Mouse (Mus musculus): ENCODE data around the gene Grk3.

The Grk3 gene

GRCm38 (mm10) chr5:112932878-112933567 lies 82.6 kb downstream of the Grk3 start:
- peak; percentile 57 for DNase-seq (ENCODE audit: low spot score)

DNA sequence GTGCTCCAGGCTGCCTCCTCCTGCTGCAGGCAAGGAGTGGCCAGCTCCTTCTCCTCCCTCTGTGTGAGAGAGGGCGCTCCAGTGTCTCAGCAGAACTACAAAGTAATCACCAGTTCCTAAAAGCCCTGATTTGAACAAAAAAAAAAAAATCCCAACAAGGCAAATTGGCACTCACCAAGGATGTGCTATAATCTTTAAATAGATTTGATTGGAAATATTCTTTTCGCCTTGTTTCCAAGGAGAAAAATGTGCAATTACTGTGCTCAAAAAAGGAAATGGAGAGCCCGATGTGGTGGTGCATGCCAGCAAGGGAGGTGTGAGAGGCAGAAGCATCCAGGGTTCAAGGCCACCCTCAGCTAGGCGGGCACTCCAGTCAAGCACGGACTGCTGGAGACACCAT lies 83.7 kb downstream of the Grk3 start:
- no peak for DNase-seq (ENCODE audit: low spot score)

GRCm38 (mm10) chr5:112928201-112928881 lies 87.2 kb downstream of the Grk3 start:
- DNase-seq (ENCODE audit: low spot score): peak; percentile 40

GRCm38 (mm10) chr5:112925422-112925821 lies 90.2 kb downstream of the Grk3 start:
- DNase-seq (ENCODE audit: low spot score): no peak

GRCm38 (mm10) chr5:112924806-112925205 lies 90.8 kb downstream of the Grk3 start:
- no peak for DNase-seq (ENCODE audit: low spot score)

DNA sequence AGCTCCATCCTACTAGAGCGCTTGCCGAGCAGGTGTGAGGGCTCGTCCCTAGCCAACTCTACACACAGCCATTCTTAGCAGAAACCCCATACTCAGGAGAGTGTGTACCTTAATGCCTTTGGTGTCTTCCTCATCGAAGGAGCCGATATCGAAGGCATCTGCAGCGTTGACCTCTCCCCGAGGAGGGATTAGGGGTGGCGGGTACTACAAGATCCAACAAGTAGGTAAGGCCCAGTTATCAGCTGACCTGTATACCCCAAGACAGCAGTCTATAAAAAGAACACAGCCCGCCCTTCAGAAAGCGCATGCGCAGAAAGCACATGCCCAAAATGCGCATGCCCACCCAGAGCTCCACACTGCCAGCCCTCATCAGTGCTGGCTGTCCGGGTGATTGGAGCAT lies 91.8 kb downstream of the Grk3 start:
- no peak for DNase-seq (ENCODE audit: low spot score)

DNA sequence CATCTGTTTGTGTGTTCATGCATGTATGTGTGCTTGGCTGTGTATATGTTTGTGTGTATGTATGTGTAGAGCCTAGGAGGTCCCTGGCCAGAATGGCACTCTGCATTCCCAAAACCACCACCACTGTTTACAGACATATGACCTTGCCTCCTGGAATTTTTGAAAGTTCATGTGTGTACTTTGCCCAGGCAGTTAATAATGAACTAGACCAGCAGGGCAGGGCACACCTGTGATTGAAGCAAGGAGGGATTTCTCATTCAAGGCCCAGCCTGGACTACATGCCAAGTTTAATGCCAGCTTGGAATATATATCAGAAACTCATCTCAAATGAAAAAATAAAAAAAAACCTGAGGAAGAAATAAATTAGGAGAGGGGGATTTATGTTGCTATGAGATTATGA lies 93.7 kb downstream of the Grk3 start:
- no peak for DNase-seq (ENCODE audit: low spot score)

DNA sequence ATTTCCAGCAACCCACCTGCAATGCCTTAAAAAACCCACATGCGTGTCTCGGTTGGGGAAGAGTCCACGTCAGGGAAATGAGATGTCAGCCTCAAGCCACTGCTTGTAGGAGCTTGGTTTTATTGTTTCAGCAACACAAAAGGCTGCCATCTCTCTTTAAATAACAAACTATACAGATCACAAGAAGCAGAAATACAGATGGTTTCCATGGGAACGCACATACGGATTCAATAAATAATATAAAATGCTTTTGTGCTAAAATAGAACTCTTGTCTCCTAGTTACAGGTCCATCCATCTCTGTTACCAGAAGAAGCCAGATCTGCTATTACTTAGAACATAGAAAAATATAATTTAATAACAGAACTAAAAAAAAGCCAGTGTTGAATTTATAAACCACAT lies 105.2 kb downstream of the Grk3 start:
- no peak for DNase-seq (ENCODE audit: low spot score)

DNA sequence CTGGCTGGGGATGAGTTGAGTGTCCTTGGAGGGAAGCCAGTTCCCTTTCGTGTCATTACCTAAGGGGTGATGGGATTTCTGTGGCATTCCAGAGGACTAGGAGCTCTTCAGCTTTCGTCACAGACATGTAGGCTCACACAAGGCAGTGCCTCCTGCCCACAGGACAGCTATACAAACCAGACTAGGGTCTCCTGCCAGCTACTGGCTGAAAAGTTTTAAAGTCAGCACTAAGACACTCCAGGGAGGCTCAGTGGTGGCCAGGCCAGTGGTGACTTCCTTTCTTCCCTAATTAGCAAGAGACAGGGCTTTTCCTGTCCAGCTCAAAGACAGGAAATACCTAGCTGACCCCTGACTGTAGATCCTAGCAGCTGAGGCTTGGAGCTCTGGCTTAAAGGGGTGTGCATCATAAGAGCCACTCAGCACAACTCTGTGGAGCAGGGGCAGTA lies 107.4 kb downstream of the Grk3 start:
- no peak for DNase-seq (ENCODE audit: low spot score)

DNA sequence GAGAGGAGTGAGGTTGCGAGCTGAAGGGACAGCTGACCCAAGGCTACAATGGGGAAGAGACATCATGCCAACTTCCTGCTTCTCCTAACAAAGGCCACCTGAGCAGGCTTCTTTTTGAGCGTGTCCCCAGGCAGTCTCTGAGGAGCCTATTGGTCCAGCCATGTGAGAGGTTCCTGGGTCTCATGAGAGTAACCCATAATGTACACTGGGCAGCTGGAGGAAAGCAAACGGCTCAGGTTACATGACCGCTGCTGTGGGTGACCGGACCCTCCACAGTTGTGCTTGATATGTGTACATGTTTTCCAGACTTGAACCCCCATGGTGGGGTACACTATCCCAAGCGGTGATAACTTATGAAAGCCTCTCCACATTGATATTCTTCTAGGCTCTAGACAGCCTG lies 108.1 kb downstream of the Grk3 start:
- no peak for DNase-seq (ENCODE audit: low spot score)

DNA sequence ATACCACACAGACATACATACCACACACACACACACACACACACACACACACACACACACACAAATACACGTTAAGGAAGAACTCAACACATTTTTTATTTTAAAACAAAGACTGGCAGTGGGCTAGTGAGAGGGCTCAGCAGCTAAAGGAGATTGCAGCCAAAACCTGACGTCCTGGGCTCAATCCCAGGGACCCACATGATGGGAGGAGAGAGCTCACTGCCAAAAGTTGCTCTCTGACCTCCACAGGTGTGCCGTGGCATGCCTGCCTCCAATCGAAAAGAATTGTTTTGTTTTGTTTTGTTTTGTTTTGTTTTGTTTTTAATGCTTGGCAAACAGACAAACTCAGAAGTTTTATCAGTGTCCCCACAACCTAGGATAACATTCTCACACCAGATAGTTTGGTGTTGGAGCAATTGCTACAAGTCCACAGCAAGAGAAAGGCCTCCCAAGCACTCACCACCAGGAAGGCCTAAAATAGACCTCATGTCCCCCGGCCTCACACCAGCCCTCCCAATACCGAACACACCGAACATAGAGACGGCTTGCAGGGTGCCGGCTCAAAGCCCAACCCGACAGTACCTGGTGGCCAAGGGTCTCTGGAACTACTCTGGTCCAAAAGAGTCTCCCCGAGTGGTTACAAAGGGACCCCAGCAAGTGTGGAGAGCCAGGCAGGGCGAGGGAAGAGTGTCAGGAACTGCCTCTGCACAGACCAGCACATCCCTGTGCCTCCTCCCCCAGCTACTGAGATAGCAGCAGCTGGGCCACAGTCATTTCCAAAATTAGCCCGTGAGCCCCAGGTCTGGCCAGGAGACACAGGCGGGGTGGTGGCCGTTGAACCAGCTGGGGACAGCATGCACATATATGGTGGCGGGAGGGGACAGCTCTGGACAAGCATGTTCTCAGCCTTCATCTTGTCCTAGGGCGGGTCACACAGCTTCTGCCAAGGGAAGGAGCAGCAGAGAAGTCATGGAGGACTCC lies 119.6 kb downstream of the Grk3 start, which contains the start of gene Myo18b:
TSS of gene Myo18b (minus strand) at position 689 of the 981 bp plus-strand sequence.
- DNase-seq (ENCODE audit: low spot score): no peak

DNA sequence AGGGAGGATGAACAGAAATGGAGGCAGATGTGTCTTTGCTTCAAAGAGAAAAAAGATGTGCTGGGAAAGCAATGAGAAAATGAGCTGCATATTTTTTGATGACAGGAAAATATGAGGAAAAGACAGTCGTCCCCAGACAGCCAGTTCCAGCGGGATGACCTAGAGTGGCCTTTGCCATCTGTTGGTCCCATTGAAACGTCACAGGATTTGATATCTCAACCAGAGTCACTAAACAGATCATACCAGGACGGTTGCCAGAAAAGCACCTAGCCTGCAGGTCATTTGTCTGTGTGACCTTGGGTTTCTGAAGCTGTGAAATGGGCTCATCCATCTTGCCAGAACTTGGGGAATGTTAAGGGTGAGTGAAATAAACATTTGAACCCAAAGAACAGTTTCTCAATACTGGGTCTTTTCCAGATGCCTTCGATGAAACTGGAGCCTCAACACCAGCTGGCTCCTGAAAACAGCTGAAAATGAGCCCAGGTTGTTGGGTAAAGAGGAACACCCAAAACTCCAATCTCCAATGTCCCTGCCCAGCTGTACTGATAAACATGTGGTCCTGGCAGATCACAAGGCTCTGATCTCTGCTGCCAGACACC lies 122.0 kb downstream of the Grk3 start:
- no peak for DNase-seq (ENCODE audit: low spot score)

- no peak for DNase-seq (ENCODE audit: low spot score)
These were observed 123.2 kb downstream of the Grk3 start for GRCm38 (mm10) chr5:112892411-112892810.

DNA sequence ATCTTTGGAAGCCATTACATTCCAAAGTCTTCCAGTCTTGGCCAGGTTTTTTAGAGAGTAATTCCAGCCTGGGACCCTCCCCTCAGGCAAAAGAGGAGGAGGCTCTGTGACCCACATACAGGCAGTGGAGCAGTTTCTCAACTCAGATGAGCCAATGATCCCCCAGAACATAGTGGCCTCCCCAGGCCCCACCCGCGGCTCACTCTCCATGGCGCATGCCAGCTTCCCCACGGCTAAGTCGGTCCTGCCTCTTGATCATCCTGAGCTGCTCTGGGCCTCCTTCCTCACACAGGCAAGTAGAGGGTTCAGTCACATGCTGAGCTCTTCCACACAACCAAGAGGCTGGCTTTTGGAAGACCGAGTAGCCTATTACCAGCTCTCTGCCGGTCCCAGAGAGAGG lies 126.9 kb downstream of the Grk3 start:
- no peak for DNase-seq (ENCODE audit: low spot score)

DNA sequence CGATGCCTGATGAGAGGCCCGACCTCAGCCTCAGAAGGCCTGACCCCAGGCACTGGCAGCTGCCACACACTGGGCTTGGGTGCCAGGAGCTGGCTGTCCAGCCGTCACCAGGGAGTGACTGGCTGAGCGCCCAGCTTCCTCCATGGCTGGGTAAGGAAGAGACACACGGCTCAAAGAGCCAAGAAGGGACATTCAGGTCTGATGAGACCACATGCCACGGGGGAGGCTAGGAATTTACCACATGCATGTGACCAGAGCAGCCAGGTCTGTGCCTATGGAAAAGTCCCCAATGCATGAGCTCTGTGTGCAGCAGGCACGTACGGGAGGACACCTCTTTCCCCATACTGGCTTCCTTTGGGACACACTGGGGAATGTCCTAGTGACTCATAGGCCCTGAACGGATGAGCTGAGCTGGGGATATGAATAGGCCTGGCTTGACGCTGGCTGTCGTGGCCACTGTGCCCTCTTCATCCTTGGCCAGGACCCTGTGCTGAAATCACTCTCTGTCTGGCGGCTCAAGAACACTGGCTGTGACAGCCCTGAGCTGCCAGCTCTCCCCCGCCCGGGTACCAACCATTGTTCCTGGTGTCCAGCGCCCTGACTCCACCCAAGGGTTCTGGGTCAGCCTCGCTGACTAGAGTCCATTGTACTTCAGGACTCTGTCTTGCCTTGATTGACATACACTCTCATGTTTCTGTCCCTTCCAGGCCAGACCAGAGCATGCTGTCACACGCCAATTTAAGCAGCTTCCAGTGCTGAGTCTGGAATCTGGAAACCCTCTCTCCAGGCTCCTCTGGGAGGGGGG lies 128.7 kb downstream of the Grk3 start:
- DNase-seq (ENCODE audit: low spot score): peak; percentile 77

DNA sequence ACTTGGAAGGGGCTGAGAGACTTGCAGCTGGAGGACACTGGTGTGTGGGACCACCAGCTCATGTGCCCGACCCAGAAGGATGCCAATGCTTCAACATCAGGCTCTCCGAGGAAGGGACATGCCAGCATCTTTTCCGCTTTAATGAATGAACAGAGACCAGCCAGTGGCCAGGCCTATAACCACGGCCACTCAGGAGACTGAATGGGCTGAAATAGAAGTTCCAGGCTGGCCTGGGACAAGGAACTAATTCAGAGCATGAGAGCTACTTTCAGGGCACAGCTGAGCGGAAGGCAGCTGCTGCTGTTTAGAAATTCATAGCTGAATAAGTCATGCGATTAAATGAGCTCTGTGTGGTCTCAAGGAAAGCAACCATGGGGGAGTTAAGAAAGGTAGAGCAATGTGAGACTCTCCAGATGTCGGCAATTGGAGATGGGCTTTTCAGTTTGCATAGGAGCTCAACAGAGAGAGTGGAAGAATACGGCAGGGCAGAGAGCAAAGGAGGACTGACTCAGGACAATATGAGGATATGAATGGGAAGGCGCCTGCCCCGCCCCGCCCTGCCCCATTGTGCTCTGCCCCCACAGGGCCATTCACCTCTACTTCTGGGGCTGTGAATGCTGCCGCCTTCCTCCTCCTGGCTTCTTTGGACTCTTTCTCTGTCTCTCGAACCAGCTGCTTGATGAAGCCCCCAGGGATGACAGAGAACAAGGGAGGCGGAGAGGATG lies 138.0 kb downstream of the Grk3 start:
- no peak for DNase-seq (ENCODE audit: low spot score)

DNA sequence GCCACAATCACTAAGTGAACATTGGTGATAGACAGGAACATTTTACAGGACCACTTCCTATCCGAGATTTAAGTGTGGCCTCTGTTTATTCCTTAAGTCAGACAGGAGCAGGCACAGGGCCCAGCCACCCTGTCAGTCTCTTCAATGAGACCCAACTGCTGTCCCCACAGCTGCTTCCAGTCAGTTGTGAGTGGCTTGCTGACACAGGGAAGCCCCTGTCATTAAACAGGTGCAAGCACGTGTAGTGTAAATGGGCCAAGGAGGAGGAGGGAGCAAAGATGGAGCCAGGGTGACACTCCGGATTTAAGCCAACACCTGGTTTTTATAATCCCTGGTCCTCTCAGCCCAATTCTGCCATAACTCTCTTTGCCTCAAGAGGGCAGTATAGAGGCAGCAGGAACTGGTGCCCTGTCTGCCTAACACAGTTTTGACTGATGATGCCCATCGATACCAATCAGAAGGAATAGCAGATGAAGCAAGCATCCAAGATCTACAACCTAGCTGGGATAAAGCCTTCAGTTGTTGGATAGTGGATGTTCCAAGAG lies 138.7 kb downstream of the Grk3 start:
- DNase-seq (ENCODE audit: low spot score): peak; percentile 77

DNA sequence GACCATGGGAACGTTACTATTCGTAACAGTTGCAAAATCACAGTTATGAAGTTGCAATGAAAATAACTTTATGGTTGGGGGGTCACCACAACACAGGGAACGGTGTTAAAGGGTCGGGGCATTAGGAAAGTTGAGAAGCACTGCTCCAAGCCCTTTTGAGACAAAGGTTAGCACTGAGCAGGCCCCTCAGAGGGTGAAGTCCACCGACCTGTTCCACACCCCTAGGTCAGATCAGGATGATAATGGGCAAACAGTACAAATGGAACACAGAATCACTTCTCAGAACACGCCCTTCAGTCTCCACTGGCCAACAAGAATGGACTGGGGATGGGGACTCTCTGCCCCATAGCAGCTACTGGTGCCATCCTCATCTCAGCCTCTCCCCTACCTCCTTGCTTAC lies 142.6 kb downstream of the Grk3 start:
- no peak for DNase-seq (ENCODE audit: low spot score)

DNA sequence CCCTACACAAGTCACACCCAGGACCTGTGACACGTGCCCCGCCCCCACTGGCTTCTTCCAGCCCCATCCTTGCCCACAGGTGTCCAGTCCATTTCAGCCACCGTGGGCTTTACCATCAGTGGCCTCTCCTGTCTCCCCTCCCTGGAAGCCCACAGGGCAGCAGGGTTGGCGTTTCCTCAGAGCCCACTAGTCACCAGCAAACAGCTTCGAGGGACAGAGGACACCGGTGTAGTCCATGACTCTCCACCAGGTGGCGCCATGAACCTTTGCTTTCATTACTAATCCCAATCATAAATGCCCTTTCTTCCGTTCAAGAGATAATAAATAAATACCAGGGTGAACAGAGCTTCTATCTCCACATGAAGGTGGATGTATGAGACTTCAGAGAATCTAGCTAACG lies 144.9 kb downstream of the Grk3 start:
- DNase-seq (ENCODE audit: low spot score): peak; percentile 82

DNA sequence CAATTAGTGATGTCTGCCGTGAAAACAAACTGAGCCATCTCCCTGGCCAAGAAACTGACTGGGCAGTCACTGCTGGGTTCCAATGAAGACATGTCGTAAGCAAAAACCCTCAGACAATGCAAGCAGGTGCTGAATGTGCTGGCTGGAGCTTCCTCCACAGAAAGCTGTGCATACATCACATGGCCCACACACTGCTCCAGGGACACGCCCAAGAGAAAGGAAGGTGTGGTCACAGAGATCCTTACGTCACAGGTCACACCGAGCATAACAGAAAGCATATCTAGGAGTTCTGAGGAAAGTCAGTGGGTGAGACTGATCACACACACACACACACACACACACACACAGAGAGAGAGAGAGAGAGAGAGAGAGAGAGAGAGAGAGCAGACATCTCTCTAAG lies 147.0 kb downstream of the Grk3 start:
- no peak for DNase-seq (ENCODE audit: low spot score)
